Mouse (Mus musculus): Measurements from ENCODE around the gene Cachd1.

Gene Cachd1

GRCm38 (mm10) chr4:100995617-100996016, 219.1 kb downstream of the Cachd1 start:
- no peak for DNase-seq

- DNase-seq, result no peak
Measured at GRCm38 (mm10) chr4:100996060-100996651, 219.7 kb downstream of the Cachd1 start.

DNA sequence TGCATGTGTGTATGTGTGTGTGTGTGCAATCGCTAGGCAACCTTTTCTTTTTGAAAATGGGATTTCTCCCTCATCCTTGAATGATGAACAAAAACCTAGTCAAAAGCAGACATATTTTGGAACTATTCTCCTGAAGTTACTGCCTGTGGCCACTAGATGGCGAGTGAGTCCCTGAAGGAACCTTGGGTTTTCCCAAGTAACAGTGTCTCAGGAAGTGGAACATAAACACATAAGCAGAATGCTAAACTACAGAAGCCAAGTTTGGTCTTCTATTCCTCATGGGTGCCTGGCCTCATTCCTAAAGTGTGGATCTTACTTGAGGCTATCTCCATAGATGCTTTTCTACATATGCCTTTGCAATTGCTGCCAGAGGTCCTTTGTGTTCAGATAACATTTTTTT, 221.7 kb downstream of the Cachd1 start:
- peak; percentile 62 for DNase-seq

- DNase-seq, result no peak
Measured at GRCm38 (mm10) chr4:100998906-100999305, 222.4 kb downstream of the Cachd1 start.

- DNase-seq, result no peak
Measured at GRCm38 (mm10) chr4:101000622-101001021, 224.1 kb downstream of the Cachd1 start.

GRCm38 (mm10) chr4:101001073-101001472, 224.6 kb downstream of the Cachd1 start:
- DNase-seq, result no peak

DNA sequence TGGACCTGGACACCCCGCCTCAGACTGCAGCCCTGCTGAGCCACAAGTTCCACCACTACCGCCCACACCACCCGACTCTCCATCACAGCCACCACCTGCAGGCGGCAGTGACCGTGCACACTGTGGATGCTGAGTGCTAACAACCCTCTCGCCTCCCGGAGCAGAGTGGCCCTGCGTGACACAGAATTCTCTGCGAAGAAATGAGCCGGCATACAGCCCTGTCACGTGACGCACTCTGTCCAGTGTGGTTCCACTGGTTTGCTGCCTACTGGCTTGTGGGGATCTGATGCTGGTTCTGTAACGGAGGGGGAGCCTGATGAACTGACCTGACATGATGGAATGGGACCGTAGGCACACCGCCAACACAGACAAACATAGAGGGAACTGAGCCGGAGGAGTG, 226.5 kb downstream of the Cachd1 start:
- no peak for DNase-seq

GRCm38 (mm10) chr4:101008362-101008769, 231.9 kb downstream of the Cachd1 start:
- DNase-seq, result no peak

- DNase-seq, result no peak
Measured at GRCm38 (mm10) chr4:101009092-101009491, 232.6 kb downstream of the Cachd1 start.

- no peak for DNase-seq
Measured at GRCm38 (mm10) chr4:101017806-101018205, 241.3 kb downstream of the Cachd1 start.

- DNase-seq, result no peak
Measured at GRCm38 (mm10) chr4:101020596-101020995, 244.1 kb downstream of the Cachd1 start, which contains the start of gene Gm10577. TSS of gene Gm10577 (minus strand) at chr4:101020696.

- DNase-seq, result no peak
Measured at GRCm38 (mm10) chr4:101026566-101026965, 250.1 kb downstream of the Cachd1 start.

DNA sequence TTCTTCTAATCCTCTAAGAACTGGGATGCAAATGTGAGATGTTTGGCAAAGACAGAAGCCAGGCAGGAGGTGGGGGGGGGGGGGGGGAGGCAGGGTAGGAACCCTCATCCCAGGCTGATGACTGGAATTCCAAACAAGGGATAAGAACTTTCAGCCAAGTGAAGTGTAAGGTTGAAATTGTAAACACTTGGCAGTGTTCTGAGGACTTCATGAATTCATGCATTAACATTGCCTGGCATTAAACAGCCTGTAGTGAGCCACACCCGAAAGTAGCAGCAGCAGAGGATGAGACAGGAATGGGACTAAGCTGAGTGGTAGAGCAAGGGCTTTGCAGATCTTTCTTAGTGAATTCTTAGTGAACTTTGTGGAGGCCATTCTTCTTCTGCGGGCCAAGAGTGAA, 250.5 kb downstream of the Cachd1 start:
- DNase-seq, result no peak

GRCm38 (mm10) chr4:101027852-101028411, 251.5 kb downstream of the Cachd1 start:
- no peak for DNase-seq

DNA sequence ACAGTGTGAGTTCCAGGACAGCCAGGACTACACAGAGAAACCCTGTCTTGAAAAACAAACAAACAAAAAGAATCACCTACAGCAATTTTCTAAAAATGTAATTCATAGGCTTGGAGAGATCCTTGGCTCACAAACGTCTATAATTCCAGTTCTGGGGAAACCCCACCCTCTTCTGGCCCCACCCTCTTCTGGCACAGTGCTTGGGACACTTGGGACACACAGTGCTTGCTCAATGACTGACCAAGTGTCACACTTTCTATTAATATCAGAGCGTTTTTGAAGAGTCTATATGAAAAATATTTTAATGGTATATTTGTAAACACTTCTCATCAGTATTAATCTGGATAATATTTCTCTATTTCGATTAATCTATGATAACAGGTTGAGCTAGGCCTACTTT, 256.6 kb downstream of the Cachd1 start:
- DNase-seq, result no peak

DNA sequence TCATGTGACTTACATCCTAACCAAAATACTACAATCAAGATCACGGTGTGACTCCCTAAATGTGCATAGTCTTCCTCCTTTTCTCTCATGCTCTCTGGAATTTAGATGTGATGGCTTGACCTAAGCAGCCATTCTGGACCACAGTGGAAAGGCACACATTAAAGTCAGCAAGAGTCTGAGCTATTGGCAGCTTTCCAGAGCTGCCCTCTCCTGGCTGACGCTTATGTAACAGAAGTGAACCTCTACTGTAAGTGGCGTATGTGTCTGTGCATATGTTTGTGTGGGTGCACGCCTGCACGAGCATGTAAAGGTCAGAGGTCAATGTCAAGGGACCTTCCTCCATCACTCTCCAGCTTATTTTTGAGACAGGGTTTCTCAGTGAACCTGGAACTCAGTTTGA, 258.7 kb downstream of the Cachd1 start:
- no peak for DNase-seq

DNA sequence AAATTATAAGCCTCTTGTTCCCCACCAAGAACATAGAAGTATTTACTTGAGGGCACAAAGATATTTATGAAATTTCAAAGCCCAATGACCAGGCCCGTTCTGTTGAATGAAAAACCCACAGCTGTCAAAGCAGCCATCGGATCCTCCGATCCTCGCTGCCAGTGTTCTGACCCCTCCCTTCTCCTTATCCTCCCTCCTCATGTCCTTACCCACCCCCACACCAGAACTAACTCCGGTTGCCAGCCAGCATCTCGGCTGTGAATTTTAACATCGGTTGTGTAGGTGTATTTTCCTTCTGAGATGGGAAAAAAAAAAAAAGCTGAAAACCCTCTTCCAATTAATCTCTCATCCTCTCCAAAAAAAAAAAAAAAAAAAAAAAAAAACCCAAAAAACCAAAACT, 260.7 kb downstream of the Cachd1 start:
- no peak for DNase-seq

DNA sequence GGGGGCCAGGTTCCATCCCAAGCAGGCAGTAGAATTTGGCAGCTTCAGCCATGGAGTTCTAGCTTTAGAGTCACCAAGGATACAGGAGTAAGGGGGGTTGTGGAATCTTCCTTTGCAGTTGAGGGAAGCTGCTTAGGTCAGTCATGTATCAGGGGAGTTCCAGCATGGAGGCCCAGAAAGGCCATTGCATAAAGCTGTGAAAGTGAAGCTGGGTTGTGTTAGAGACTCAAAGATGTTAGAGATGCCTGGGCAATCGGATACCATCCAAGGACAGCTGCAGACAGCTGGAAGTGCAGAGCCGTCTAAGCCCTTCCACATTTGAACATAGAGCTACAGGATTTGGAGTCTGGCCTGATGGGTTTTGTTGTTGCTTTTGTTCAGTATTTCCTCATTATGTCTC, 267.2 kb downstream of the Cachd1 start:
- DNase-seq, result no peak

DNA sequence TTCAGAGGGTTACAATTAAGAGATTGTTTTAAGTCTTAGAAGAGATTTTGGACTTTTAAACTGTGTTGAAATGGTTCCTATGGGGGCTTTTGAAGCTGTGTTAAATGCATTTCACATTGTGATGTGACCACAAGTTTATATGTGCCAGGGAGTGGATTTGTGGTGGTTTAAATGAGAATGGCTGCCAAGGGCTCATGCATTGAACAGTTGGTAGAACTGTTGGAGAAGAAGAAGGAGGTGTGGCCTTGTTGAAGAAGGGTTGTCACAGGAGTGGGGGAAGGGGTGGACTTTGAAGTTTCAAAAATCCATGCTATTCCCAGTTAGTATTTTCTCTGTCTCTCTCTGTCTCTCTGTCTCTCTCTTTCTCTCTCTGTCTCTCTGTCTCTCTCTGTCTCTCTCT, 267.7 kb downstream of the Cachd1 start:
- no peak for DNase-seq

DNA sequence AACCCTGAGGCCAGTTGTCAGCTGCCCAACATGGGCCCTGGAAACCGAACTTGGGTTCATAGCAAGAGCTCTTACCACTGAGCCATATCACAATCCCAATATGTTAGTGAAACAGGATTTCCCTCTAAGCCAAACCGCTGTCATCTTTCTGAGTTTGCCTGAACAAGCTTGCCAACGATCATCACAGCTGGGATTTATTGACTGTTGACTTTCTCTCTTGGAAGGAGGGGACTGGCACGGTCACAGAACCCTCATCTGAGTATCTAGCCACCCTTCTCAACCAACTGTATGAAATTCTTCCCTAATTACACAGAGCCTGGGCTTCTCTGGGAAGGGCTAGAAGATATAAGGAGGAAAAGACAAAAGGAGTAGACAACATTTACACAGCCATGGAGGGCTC, 270.1 kb downstream of the Cachd1 start:
- no peak for DNase-seq

DNA sequence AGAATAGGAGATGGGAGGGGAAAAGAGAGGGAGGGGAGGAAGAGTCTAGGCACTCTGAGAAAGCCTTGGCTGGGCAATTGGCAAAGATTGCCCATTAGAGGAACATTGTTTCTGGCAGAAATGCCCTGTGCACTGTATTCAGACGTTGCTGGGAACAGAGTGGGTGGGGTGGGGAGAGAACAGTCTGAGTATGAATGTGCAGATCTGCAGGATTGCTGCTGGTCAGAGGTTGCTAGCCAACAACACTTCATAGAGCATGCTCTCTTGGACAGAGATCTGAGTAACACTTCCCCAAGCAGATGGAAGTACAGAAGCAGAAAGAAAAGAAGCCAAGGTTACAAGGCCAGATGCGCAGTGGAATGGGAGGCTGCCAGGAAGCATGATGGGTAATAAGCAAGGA, 285.7 kb downstream of the Cachd1 start:
- no peak for DNase-seq

DNA sequence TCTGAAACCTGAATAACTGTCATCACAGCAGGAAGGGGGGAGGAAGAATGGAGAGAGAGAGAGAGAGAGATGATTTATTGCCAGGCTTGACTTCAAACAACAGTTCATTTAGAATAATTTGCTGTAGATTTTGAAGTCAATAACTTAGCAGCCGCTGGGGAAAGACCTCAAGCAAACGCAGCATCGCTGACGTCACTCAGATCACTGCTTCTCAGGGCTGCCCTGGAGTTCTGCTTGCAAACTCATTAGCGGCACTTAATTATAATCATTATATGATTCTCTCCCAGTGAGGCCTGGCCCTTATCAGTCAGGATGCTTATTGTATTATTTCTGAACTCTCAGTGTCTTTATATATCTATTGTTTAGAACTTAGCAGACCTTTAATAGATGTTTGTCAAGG, 289.9 kb downstream of the Cachd1 start:
- DNase-seq, result no peak

DNA sequence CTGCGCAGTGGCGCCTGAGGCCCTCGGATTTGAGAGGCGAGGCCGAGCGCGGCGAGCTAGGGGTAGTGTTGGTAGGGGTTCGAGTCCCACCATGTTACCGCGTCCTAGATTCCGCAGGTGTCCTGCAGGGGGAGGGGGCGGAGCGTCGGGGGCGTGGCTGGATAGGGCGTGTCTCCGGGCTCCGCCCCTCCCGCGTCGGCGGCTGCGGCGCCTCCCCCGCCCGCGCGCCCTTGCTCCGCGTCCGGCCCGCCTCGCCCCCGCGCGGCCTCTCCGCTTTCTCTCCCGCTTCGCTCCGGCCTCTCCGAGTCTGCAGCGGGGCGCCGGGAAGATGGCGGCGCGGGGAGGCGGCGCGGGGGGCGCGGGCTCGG, 292.3 kb downstream of the Cachd1 start, which contains the start of gene Raver2:
Gene Raver2 (plus strand): TSS at position 198 of the 368 bp plus-strand sequence.
- peak; percentile 49 for DNase-seq

DNA sequence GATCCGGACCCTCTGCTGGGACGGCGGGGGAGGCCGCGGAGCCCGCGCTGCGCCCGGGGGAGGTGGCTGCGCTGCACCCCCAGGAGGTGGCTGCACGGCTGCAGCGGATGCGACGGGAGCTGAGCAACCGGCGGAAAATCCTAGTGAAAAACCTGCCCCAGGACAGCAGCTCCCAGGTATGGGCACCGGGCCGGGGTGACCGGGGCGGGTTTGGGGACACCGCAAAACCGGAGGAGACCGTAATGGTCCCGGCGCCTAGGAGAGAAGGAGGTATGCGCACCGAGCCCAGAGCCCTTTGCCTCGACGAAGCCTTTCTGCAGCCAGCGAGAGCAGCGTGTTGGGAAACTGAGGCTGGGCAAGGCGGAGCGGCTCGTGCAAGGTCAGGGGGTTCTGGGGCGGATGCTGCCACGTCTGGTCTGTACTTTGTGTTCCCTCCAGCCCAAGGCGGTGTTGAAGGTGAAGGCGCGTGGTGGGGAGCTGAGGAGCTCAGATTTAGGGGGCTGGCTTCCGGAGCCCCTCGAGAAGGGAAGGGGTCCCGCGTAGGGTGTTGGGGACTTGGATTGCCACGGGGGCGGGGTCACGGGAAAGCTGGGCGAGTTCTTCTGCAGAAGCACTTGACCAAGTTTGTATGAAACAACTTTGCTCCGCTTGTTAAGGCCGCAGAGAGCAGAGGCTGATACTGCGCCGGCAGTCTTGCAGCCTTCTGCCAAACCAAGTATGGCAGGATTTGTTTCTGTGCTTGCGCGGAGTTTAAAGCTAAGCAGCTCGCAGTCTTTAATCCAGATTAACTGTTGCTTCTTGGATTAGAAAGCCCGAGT, 292.9 kb downstream of the Cachd1 start:
- DNase-seq, result peak; percentile 32

Measured in right cerebral cortex, postnatal 4 days (tissue).